In genomic region chr7:4971710-4972109, GRCm38 (mm10) we compare ENCODE assay signal across 13 mouse cellular contexts. TPM values are rescaled to one million over a fixed set of nuclear protein-coding genes. Genes with fewer than 3 reads are reported as not detected.
DNase-seq lines count a peak whose midpoint lies in the region; ATAC-seq lines count a peak whose summit lies in the region.
"Had no signal": no experiment of that assay in that cellular context is flagged by ENCODE, and none has a peak within 500 bp of the region (broad histone marks: within the 10 kb centered on the region; RNA-seq: fewer than 3 reads in every experiment).

No protein-coding gene starts in this region.

- DNase-seq in heart, adult 11 months = peak; percentile 97
- DNase-seq in heart, postnatal 25 days (ENCODE audit: low spot score) = no peak
- peak; percentile 22 for DNase-seq in heart, adult 8-10 months (ENCODE audit: low spot score)
- peak; percentile 36 to 43 for DNase-seq in heart, postnatal 14 days
- DNase-seq in lung, postnatal 36 days = peak; percentile 62
- no peak for DNase-seq in layer of hippocampus, adult 9-11 months
- DNase-seq in testis, postnatal 14 days (ENCODE audit: low spot score) = no peak
- DNase-seq: cerebellum, postnatal 14 days; kidney, adult 9 months; thymus, postnatal 4 days had no signal

- no peak for ATAC-seq in frontal cortex, adult (ENCODE audit: low TSS enrichment)
- ATAC-seq: activated CD4-positive, CD25-positive, alpha-beta regulatory T cell, adult 4 months; midbrain, embryonic 13.5 days had no signal

- intact Hi-C loops in heart, postnatal 25 days (cut with DNase I) = no loop called here
- intact Hi-C loops in heart, postnatal 14 days (cut with DNase I) = no loop called here

RNA-seq across cellular contexts. Expression of gene Sbk3, which starts 0.7 kb away (rescaled TPM):
- total RNA-seq in heart, postnatal 25 days (2021) = 10 to 100 TPM; 46.1 to 48.7 TPM
- total RNA-seq in heart, adult 8-10 months (2022) = 10 to 100 TPM; 28.3 to 70.4 (median 46.3) TPM
- 10 to 100 TPM; 14.9 to 37.3 TPM for total RNA-seq in heart, postnatal 14 days (2021)

RNA-seq across cellular contexts. Expression of gene Sbk2, which starts 7.5 kb away (rescaled TPM):
- total RNA-seq in heart, postnatal 25 days (2021) = 10 to 100 TPM; 22.4 to 28.7 TPM
- 10 to 100 TPM; 27.3 to 40.6 (median 33.1) TPM for total RNA-seq in heart, adult 8-10 months (2022)
- total RNA-seq in heart, postnatal 14 days (2021) = 10 to 100 TPM in 1 of 2 experiments, 1 to 10 TPM in 1; 4.2 to 11.6 TPM

RNA-seq across cellular contexts. Expression of gene Zfp579, which starts 24.2 kb away (rescaled TPM):
- total RNA-seq in heart, postnatal 25 days (2021) = 10 to 100 TPM; 14.9 to 18.0 TPM
- total RNA-seq in heart, adult 8-10 months (2022) = 10 to 100 TPM in 3 of 4 experiments, 1 to 10 TPM in 1; 9.7 to 19.8 (median 11.8) TPM
- total RNA-seq in heart, postnatal 14 days (2021) = 10 to 100 TPM; 14.3 to 18.1 TPM

RNA-seq across cellular contexts. Expression of gene Zfp524, which starts 42.5 kb away (rescaled TPM):
- 1 to 10 TPM; 8.7 to 9.0 TPM for total RNA-seq in heart, postnatal 25 days (2021)
- 10 to 100 TPM in 2 of 4 experiments, 1 to 10 TPM in 2; 7.2 to 12.1 (median 9.5) TPM for total RNA-seq in heart, adult 8-10 months (2022)
- total RNA-seq in heart, postnatal 14 days (2021) = 1 to 10 TPM; 8.1 to 8.6 TPM

RNA-seq across cellular contexts. Expression of gene Fiz1, which starts 42.8 kb away (rescaled TPM):
- 10 to 100 TPM; 13.6 to 24.2 TPM for total RNA-seq in heart, postnatal 25 days (2021)
- 10 to 100 TPM; 15.2 to 25.9 (median 17.5) TPM for total RNA-seq in heart, adult 8-10 months (2022)
- total RNA-seq in heart, postnatal 14 days (2021) = 10 to 100 TPM; 17.0 to 20.2 TPM

Comparison
In these comparisons a context has a peak if more than half of its experiments do, and no peak if none do; other contexts are left out.
1. DNase-seq: peak in heart, adult 11 months (single experiment), heart, adult 8-10 months (single experiment), heart, postnatal 14 days (2 of 2) and lung, postnatal 36 days (single experiment); none in heart, postnatal 25 days (single experiment), layer of hippocampus, adult 9-11 months (single experiment) and testis, postnatal 14 days (single experiment).